Mouse (Mus musculus) left cerebral cortex, postnatal 10 days (tissue): ENCODE measurements around the gene Pakap. TPM values are rescaled to one million over a fixed set of nuclear protein-coding genes. Genes with fewer than 3 reads are reported as not detected.

ENCODE experiments used
- DNase-seq, 2 experiments: peaks; one replicate each; pipeline ENCODE4 v3.0.0; 2021 to 2022; ENCODE audit warnings: low spot score in 2 of 2, mixed read lengths in 1 of 2; ENCODE audit errors: extremely low spot score in 1 of 2
- intact Hi-C: fragments of 180-260 bp; cut with DNase I; formaldehyde crosslinking; loops from one replicate; pipeline ENCODE4 v1.15.1; 2025
- total RNA-seq, 2 experiments: library from RNA; stranded (reverse); gene quantifications; 2 replicates each; pipeline ENCODE4 v1.2.3; 2021

Pakap gene
- total RNA-seq, 2 experiments from 2014 or later, result 19.1 to 20.7 TPM

- intact Hi-C loops, result no loop called here
- no peak for DNase-seq
Measured at GRCm38 (mm10) chr4:57837089-57837488, 269.1 kb downstream of the Pakap start.

GRCm38 (mm10) chr4:57839343-57839742 is 271.4 kb downstream of the Pakap start:
- no peak for DNase-seq
- intact Hi-C loops, result no loop called here

- intact Hi-C loops, result no loop called here
- DNase-seq, result no peak
Measured at GRCm38 (mm10) chr4:57841911-57842310, 273.9 kb downstream of the Pakap start.

GRCm38 (mm10) chr4:57842472-57843305 is 274.7 kb downstream of the Pakap start:
- DNase-seq, result no peak
- intact Hi-C loops, result no loop called here

- intact Hi-C loops, result no loop called here
- DNase-seq, result peak in 1 of 2 experiments; percentile 92
Measured at GRCm38 (mm10) chr4:57845031-57845431, 277.1 kb downstream of the Pakap start.

- DNase-seq, result no peak
- intact Hi-C loops, result no loop called here
Measured at GRCm38 (mm10) chr4:57845541-57846210, 277.7 kb downstream of the Pakap start.

- no peak for DNase-seq
- intact Hi-C loops, result no loop called here
Measured at GRCm38 (mm10) chr4:57846381-57846990, 278.5 kb downstream of the Pakap start.

GRCm38 (mm10) chr4:57846991-57847422 is 279.0 kb downstream of the Pakap start:
- intact Hi-C loops, result no loop called here
- peak in 1 of 2 experiments; percentile 86 for DNase-seq

GRCm38 (mm10) chr4:57847676-57848075 is 279.7 kb downstream of the Pakap start:
- DNase-seq, result no peak

GRCm38 (mm10) chr4:57849465-57849864 is 281.5 kb downstream of the Pakap start:
- intact Hi-C loops, result no loop called here
- DNase-seq, result no peak

More at GRCm38 (mm10) chr4:57847676-57848075, 279.7 kb downstream of the Pakap start:
- intact Hi-C loops, result no loop called here

- intact Hi-C loops, result no loop called here
- no peak for DNase-seq
Measured at GRCm38 (mm10) chr4:57851731-57852130, 283.8 kb downstream of the Pakap start.

GRCm38 (mm10) chr4:57852461-57853040 is 284.6 kb downstream of the Pakap start:
- intact Hi-C loops, result no loop called here
- no peak for DNase-seq

GRCm38 (mm10) chr4:57854181-57854580 is 286.2 kb downstream of the Pakap start:
- intact Hi-C loops, result no loop called here
- DNase-seq, result no peak

- DNase-seq, result no peak
- intact Hi-C loops, result no loop called here
Measured at GRCm38 (mm10) chr4:57855281-57855941, 287.4 kb downstream of the Pakap start.

GRCm38 (mm10) chr4:57856673-57857072 is 288.7 kb downstream of the Pakap start:
- DNase-seq, result no peak
- intact Hi-C loops, result no loop called here

GRCm38 (mm10) chr4:57860204-57860611 is 292.2 kb downstream of the Pakap start:
- intact Hi-C loops, result no loop called here
- peak in 1 of 2 experiments; percentile 22 for DNase-seq

- no peak for DNase-seq
- intact Hi-C loops, result no loop called here
Measured at GRCm38 (mm10) chr4:57861166-57861565, 293.2 kb downstream of the Pakap start.

- intact Hi-C loops, result no loop called here
Measured at GRCm38 (mm10) chr4:57861856-57862255, 293.9 kb downstream of the Pakap start.

More at GRCm38 (mm10) chr4:57861856-57862255, 293.9 kb downstream of the Pakap start:
- DNase-seq, result no peak
